Mouse (Mus musculus) left cerebral cortex, adult 2 months (tissue): ENCODE measurements around the gene Pdzd2. TPM values are rescaled to one million over a fixed set of nuclear protein-coding genes. Genes with fewer than 3 reads are reported as not detected.
A peak's percentile ranks its signal among the peaks of the same experiment; 100 is the strongest.
"Not testable (repeated sequence)": the region's sequence is repeated elsewhere in the genome, so short reads cannot be mapped to it uniquely, and the experiment has no call there.

ENCODE experiments used
- DNase-seq, 2 experiments: peaks; one replicate each; pipeline ENCODE4 v3.0.0; 2021 to 2022; ENCODE audit warnings: low spot score in 2 of 2, mixed read lengths in 1 of 2; ENCODE audit errors: extremely low spot score in 1 of 2
- H3K27ac ChIP-seq: fragments of 200-600 bp; 2 replicates; pipeline ENCODE4 v1.8.1; 2022
- H3K4me3 ChIP-seq: fragments of 200-600 bp; 2 replicates; pipeline ENCODE4 v1.8.1; 2022
- CTCF ChIP-seq: fragments of 200-600 bp; IDR thresholded peaks from 2 replicates; pipeline ENCODE4 v1.8.1; 2022; ENCODE audit warnings: antibody characterized with exemption, mild to moderate bottlenecking, moderate library complexity
- intact Hi-C: fragments of 180-260 bp; cut with DNase I; formaldehyde crosslinking; loops from one replicate; pipeline ENCODE4 v1.15.1; 2025
- total RNA-seq, 2 experiments: library from RNA; stranded (reverse); gene quantifications; 2 replicates each; pipeline ENCODE4 v1.2.3; 2021

The Pdzd2 gene
- total RNA-seq, 2 experiments from 2014 or later = 86.1 to 93.1 TPM

DNA sequence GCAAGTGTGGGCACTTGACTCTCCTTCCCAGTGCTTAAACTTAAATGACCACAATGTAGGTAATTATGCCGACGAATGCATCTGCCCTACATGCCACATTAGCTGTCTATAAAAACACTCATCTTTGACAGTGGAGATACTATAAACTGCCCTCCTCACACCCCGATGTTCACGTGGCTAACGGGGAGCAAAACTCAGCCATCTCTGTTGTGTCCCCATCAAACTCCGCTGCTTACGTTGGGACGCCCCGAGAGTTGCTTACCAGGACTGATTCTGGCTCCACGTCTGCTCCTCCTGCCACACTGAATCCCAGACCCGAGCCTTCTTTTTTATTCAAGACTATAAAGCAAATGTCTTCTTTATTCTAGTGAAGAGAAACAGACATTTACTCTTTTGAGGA, 371.4 kb downstream of the Pdzd2 start:
- intact Hi-C loops = loop anchor here (10.0 kb wide), 2 partner anchors 366 to 394 kb away; partner anchors contain the start of gene Pdzd2
- Histone ChIP-seq H3K27ac (no peak overlapping the region), H3K4me3 (no peak overlapping the region)
- no peak for DNase-seq
- no peak for TF ChIP-seq CTCF

DNA sequence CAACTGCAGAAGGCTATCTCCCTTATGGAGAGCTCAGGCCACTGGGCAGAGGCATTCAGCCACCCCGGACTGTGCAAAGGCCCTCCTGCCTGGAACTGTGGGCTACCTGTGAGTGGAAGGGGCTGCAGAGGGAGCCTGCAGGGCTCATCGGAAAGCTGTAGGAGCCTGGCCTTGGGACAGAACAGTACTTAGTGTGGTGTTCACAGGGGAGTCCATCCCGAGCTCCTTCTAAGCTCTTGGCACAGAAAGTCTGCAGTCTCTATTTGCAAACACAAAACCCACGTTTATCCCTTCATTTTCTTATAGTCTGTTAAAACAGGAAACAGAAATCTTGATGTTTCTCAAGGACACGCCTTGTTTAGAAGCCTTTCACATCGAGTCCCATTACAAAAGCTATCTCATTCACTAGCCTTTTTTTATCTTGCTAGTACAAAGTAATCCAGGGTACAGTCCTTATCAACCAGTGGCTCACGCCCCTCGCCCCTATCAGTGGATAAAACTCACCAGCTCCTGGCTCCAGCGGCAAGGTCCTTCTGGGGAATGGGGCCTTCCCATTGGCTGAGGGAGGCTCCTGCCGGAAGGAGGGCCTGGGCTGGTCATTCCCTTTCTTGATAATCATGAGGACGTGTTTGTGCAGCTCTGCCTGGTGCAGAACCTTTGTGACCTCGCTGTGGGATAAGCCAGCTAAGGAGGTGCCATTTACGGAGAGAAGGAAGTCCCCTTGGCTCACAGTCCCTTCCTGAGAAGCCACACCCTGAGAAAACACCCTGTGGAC, 372.2 kb downstream of the Pdzd2 start:
- intact Hi-C loops = loop anchor here (10.0 kb wide), 2 partner anchors 367 to 393 kb away; partner anchors contain the start of gene Pdzd2
- no peak for DNase-seq
- H3K4me3 ChIP-seq = no peak overlapping the region
- TF ChIP-seq CTCF = no peak
- H3K27ac ChIP-seq = no peak overlapping the region

DNA sequence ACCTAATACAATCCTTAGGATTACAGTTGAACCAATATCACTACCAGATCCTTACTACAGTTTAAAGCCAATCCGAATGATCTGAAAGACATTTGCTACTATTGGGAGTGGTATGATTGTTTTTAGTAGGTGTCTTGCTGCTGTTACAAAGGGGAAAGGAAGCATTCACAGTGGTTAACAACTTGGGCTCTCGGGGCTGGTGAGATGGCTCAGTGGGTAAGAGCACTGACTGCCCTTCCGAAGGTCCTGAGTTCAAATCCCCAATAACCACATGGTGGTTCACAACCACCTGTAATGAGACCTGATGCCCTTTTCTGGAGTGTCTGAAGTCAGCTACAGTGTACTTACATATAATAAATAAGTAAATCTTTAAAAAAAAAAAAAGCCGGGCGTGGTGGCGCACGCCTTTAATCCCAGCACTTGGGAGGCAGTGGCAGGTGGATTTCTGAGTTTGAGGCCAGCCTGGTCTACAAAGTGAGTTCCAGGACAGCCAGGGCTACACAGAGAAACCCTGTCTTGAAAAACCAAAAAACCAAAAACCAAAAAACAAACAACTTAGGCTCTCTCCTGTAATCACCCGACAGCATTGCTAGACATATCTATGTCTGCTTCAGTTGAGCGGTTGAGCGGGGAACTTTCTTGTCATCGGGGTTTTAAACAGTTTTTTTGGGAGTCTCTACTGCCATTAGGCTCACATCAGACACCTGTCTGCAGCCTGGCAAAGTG, 373.0 kb downstream of the Pdzd2 start:
- intact Hi-C loops = loop anchor here (10.0 kb wide), 2 partner anchors 368 to 392 kb away; partner anchors contain the start of gene Pdzd2
- DNase-seq, H3K27ac ChIP-seq, H3K4me3 ChIP-seq: not testable (repeated sequence)

DNA sequence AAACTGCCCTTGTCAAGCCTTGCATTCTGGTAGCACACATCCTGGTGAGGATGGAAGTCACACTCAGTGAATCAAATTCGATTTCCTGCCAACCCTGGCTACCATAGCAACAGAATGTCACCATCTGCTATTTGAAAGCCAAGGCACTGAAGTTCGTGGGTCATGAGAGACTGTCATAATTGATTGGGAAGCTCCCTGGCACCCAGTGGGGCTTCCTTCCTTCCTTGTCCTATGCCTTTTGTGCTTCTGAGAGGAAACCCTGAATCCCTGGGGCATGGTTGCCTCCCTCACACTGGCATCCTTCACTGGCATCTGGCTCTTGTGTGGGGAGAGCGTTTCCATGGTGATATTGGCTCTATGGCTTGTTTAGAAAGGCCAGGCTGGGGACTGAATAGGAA, 373.7 kb downstream of the Pdzd2 start:
- DNase-seq = peak; percentile 52 to 59
- Histone ChIP-seq H3K4me3 (no peak overlapping the region), H3K27ac (peak overlapping the region; percentile 16; the same call in 1 of the 2 replicates)
- TF ChIP-seq CTCF = no peak
- intact Hi-C loops = loop anchor here (10.0 kb wide), 2 partner anchors 369 to 391 kb away; partner anchors contain the start of gene Pdzd2

DNA sequence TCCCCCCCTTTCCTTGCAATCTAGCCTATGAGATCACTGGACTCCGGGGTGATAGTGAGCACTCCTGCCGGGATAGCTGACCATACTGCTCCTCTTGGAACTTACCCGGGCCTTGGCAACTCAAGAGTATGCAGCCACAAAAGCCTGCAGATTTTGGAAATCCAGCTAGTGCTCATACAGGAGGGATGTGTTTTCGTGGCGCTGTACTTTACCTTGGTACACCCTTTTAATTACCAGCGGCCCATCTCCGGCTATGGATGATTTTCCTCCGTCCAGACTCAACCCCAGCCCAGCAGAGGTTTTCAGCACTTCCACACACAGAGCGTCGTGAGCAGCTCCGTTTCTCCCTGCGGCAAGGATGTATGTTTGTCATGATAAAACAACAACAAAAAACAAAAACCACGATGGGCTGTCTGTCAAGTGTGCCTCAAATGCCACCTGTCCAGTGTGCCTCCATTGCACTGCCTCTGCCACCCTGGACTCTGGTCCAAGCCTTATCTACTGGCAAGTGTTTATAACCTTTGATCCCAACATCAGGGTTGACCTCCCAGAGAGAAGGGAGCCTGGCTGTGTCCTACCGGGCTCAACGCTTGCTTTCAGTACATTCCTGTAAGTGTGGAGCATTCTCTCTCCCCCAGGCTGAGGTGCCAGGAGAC, 374.2 kb downstream of the Pdzd2 start:
- intact Hi-C loops = loop anchor here (10.0 kb wide), 2 partner anchors 369 to 391 kb away; partner anchors contain the start of gene Pdzd2
- Histone ChIP-seq H3K4me3 (no peak overlapping the region), H3K27ac (peak overlapping the region; percentile 16; the same call in 1 of the 2 replicates)
- no peak for DNase-seq
- no peak for TF ChIP-seq CTCF

DNA sequence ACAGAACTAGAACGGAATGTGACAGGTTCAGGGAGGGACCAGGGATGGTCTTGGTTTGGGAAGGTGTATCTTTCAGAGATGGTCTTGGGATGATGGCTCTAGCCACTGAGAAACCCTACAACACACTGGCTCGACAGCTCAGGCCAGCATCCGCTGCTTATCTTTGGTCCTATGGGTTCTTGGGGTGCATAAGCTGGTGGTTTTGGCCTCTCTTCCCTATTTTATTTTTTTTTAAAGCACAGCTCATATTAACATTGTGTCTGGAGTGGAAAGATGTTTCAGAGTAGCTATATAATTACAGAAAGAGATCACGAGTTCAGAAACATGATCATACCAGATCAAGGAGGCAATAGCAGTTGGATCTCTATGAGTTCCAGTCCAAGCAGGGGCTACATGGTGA, 375.6 kb downstream of the Pdzd2 start:
- TF ChIP-seq CTCF = no peak
- intact Hi-C loops = loop anchor here (10.0 kb wide), 2 partner anchors 371 to 389 kb away; partner anchors contain the start of gene Pdzd2
- Histone ChIP-seq H3K4me3 (no peak overlapping the region), H3K27ac (no peak overlapping the region)
- no peak for DNase-seq

DNA sequence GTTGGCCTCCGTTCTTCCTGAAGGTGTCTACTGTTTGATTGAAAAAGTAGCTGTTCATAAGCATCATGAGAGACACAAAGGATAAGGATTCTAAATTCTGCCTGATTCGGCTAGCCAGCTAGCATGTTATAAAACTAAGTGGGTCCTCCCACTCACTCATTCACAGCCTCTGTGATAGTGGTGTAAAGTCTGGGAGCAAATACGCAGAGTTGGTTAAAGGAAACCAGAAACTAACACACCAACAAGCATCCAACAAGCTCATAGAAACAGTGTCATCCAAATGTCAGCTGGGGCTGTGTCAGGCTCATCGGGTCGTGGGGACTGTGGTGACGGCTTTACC, 377.1 kb downstream of the Pdzd2 start:
- Histone ChIP-seq H3K4me3 (no peak overlapping the region), H3K27ac (peak overlapping the region; percentile 54; the same call in 1 of the 2 replicates)
- no peak for TF ChIP-seq CTCF
- no peak for DNase-seq
- intact Hi-C loops = loop anchor here (10.0 kb wide), 2 partner anchors 372 to 388 kb away; partner anchors contain the start of gene Pdzd2

DNA sequence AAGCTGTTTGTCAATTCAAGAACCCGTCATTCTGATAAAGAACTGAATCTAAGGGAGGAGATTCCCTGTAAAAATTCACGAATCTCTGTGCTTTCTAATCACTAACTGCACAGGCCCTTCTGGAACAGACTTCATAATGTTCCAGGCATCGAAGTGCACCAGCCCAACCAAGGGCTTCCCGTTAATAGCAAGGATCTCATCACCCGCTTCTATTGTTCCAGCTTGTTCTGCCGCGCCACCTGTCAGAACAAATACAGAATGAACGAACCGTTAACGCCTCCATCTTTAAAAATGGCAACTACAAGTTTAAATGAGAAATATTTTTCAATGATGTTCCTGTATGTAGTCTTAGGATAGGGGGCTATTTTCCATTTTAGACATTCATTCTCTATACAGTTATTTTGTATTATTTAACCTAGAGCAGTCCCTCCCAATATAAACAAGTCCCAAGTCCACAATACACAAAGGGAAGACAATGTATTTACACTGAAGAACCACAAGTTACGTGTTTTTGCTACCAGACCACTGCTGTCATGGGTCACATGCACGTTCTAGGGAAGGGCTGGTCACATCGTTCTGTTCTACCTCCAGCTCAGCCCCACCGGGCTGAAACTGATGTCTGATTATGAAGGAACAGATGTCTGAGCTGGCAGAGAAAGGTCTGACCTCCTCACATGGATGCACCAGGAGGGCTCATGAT, 377.6 kb downstream of the Pdzd2 start:
- no peak for TF ChIP-seq CTCF
- H3K27ac ChIP-seq = peak overlapping the region; percentile 54; the same call in 1 of the 2 replicates
- H3K4me3 ChIP-seq = no peak overlapping the region
- no peak for DNase-seq
- intact Hi-C loops = loop anchor here (10.0 kb wide), 2 partner anchors 373 to 387 kb away; partner anchors contain the start of gene Pdzd2

DNA sequence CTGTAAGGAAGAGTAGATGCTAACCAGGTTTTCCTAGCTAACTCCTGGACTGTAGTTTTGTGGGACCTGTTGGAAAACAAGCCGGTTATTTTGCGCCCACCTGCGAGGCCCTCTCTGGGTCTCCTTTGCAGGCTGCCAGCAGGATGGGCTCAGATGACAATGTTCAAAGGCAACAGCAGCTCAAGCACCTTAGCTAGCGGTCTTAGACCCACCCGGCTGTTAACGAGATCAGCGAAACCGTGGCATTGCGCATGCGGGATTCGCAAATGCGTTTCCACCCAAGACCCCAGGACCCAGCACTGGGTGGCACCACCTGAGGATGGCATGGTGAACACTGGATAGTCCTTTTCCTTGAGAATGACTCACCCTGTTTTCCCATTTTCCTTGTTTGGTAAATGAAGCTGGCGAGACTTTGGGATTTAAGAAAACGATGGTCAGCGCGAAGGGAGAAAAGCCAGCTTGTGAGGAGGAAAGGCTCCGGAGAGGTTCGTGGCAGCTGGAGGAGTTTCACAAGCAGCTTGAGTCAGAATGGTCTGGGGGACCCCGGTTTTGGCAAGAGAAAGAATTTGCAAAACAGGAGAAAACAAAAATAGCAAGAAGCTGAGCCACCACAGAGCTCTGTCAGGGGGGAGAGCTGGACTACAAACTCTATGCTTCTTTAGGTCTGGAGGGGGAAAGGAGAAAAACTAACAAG, 379.1 kb downstream of the Pdzd2 start:
- no peak for TF ChIP-seq CTCF
- intact Hi-C loops = loop anchor here (10.0 kb wide), 2 partner anchors 374 to 386 kb away; partner anchors contain the start of gene Pdzd2
- no peak overlapping the region for H3K4me3 ChIP-seq
- no peak overlapping the region for H3K27ac ChIP-seq
- no peak for DNase-seq

DNA sequence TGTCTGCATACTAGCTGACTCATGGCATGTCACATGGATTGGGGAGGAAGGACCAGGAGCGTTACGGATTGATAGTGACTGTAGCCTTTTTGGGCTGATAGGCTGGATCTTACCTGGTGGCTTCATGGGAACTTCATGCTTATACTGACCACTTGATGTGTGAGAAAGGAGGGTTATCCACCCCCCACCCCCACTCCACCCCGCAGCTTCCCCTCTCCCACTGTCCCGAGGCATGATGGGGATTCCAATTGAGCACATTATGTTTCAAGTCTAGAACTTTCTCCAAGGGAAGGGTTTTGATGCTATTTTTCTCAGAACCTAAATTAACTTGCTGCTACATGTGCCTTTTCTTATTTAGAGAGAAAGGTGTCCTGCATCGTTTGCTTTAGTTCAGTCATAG, 381.3 kb downstream of the Pdzd2 start:
- intact Hi-C loops = no loop called here
- no peak for DNase-seq
- no peak for TF ChIP-seq CTCF

DNA sequence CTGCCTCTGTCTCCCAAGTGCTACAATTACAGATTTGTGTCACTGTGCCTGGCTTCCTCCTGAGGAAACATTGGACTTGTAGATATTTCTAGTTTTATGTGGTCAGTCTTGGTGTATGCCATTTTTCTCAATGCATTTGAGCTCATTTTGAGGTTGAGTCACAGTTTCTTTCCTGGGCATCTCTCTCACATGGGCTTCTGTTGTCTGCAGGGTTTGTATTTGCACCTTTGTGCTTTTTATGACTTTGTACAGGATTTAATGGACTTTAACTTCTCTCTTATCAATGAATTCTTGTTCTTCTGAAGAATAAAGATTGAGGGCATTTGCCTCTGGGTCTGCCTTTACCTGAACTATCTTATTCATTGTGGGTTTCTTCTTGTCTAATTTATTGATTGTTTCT, 382.3 kb downstream of the Pdzd2 start:
- Histone ChIP-seq H3K4me3 (no peak overlapping the region), H3K27ac (no peak overlapping the region)
- intact Hi-C loops = no loop called here
- DNase-seq = no peak
- no peak for TF ChIP-seq CTCF

More for the DNA sequence above, 381.3 kb downstream of the Pdzd2 start:
- Histone ChIP-seq H3K27ac (no peak overlapping the region), H3K4me3 (no peak overlapping the region)
